Mouse (Mus musculus): ENCODE measurements around the gene Duoxa2.
"Not testable (repeated sequence)": the region's sequence is repeated elsewhere in the genome, so short reads cannot be mapped to it uniquely, and the experiment has no call there.

Gene Duoxa2

DNA sequence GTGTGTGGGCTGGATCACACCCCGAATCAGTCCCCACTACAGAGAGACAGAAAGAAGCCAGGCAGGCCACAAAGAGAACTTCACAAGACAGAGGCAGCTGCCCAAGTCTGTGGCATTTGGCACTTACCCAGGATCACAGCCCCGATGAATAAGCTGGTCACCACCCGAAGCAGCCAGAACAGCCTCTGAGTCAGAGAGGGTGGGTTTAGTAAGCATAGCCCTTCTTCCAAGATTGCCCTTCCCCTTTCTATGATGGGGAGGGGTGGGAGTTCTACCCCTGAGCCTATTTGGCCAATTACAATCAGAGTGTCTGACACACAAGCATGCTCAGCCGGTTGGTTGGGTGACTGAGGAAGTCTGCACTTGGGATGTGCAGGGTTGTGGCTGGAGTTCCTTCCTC is 7.5 kb downstream of the Duoxa2 start:
- no peak for DNase-seq (ENCODE audit: low spot score in 2 of 2)

DNA sequence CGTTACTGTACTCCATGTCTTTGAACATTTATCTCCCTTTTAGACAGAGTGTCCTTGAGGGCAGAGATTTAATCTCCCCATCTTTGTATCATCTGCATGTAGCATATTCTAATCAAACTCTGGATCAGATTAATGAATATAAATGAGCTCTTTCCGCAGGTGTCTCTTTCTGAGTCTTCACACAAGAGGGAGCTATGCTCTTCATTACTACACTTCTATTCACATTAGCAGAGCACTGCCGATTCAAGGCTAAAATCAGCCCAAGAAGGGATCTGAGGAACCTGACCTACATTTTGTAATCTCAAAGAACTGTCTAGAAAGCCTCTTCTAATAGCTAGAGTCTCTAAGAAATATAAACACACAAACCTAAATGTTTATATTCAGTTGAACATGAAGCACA is 10.9 kb downstream of the Duoxa2 start:
- DNase-seq (ENCODE audit: low spot score in 2 of 2) = no peak

DNA sequence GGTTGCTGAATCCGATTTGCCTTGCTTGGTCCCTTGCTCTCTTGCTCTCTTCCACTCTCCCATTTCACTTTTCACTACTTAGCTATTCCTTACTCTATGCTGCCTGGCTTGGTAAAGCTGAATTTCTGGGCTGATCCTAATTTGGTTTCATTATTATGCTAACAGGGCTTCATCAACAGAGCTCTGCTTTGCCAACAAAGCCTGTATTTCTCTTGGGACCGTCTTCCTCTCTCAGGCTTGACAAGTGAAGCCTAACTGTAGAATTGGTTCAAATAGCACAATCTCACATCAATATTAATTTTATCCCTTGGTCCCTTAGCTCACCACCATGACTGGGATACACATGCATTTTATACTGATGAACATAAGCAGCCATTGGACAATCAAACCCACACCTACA is 12.9 kb downstream of the Duoxa2 start:
- DNase-seq (ENCODE audit: low spot score in 2 of 2) = no peak

DNA sequence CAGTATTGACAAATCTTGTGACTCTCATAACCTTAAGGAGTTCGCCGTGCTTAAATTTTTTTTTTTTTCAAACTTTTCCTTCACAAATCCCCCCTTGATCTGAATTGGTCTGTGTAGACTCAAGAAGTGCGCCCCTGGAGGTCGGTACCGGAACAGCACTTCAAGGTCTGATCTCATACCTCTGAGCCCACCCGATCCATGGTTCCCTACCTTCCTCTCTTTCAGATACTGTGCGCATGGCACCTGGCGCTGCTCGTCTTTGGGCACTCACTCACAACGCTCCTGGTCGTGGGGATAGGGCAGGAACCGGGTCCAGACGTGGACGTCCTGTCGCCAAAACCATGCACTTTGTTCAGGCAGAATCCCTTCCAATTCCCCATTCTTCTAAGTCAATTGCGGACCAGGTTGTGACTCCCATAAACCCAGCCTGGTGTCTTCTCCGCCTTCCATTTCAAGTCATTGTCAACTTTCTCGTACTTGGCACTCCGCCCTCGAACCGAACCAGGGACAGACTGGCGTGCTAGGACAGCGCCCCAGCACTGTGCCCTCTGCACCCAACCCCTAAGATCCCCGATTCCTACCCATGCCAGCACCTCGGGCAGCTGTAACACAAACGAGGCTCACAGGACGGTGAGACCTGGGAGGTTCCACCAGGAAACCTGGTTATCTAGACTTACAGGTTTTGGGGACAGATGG is 14.2 kb downstream of the Duoxa2 start:
- peak; percentile 41 to 80 for DNase-seq (ENCODE audit: low spot score in 2 of 2)

- no peak for DNase-seq (ENCODE audit: low spot score in 2 of 2)
Observed at GRCm38 (mm10) chr2:122313536-122313935, 14.8 kb downstream of the Duoxa2 start, which contains the start of gene Duoxa1. Gene Duoxa1 (minus strand): TSS chr2:122313730.

GRCm38 (mm10) chr2:122315372-122315771 is 16.7 kb downstream of the Duoxa2 start, which contains the start of gene Duox1:
Gene Duox1 (plus strand): TSS chr2:122315672.
- DNase-seq (ENCODE audit: low spot score in 2 of 2) = no peak

- no peak for DNase-seq (ENCODE audit: low spot score in 2 of 2)
Observed at GRCm38 (mm10) chr2:122317384-122317783, 18.7 kb downstream of the Duoxa2 start.

- DNase-seq (ENCODE audit: low spot score in 2 of 2) = no peak
Observed at GRCm38 (mm10) chr2:122323960-122324359, 25.3 kb downstream of the Duoxa2 start.

- no peak for DNase-seq (ENCODE audit: low spot score in 2 of 2)
Observed at GRCm38 (mm10) chr2:122324586-122324985, 25.9 kb downstream of the Duoxa2 start.

GRCm38 (mm10) chr2:122325361-122325760 is 26.7 kb downstream of the Duoxa2 start:
- DNase-seq (ENCODE audit: low spot score in 2 of 2) = no peak

DNA sequence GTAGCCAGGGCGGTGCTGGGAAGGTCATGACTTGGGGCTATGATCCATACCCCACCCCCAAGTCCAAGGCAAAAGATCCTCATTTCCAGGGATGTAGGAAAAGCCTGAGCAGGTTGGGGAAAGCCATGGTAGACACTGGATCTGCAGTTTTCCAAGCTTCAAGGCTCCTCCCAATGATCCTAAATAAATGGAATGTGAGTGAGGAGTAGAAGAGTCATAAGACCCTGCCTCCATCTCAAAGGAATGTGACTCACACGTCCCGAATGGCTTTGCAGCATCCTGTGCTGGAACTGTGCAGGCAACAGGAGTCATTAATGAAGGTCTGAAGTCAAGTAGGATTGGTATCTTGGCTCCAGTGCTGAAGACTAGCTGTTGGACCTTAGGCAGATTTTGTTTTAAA is 29.3 kb downstream of the Duoxa2 start:
- no peak for DNase-seq (ENCODE audit: low spot score in 2 of 2)

DNA sequence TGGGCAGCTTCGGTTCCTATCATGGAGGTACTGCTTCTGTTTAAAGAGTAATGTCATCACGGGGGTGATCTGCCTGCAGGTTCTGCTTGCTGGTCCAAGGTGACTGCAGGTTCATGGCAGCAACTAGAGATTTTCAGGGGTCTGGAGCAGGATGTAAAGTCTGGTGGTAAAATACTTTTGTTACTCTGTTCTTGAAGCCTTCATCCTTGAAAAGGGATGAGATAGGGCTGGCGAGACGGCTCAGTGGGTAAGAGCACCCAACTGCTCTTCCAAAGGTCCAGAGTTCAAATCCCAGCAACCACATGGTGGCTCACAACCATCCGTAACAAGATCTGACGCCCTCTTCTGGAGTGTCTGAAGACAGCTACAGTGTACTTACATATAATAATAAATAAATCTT is 31.6 kb downstream of the Duoxa2 start:
- not testable (repeated sequence) for DNase-seq (ENCODE audit: low spot score in 2 of 2)

DNA sequence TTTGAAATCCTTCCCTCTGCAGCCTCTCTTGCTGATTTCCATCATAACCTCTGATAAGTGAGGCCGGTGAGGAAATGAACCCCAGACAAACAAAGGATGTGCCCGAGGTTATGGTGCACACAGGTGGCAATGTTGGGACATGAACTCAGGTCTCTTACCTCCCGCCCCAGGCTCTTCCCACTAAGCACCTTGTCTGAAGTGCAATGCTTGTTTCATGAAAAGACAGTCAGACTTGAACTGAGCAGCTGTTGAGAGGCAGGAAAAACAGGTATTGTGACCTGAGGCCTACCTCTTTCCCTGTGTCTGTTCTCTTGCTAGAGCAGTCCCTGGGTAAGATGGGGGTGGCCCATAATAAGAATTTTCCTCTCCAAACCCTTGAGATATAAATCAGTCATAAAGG is 33.5 kb downstream of the Duoxa2 start:
- DNase-seq (ENCODE audit: low spot score in 2 of 2) = no peak

DNA sequence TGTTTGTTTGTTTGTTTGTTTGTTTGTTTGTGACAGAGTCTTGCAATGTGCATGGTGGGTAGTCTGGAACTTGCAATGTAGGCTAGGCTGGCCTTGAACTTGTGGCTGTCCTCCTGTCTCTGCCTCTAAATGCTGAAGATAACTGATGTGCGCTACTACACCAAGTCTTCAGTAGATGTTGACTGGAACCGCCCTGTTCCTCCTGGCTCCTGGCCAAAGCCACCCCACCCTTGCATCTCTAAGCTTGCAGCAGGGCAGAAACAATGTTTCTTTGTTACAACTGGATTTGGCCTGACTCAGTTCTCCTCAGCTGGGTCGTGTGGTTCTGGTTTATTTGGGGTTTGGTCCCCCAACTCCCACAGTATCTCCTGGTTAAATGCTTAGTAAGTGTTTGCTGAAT is 35.5 kb downstream of the Duoxa2 start:
- DNase-seq (ENCODE audit: low spot score in 2 of 2) = no peak

GRCm38 (mm10) chr2:122337291-122337690 is 38.6 kb downstream of the Duoxa2 start:
- DNase-seq (ENCODE audit: low spot score in 2 of 2) = no peak

GRCm38 (mm10) chr2:122345106-122345893 is 46.6 kb downstream of the Duoxa2 start:
- no peak for DNase-seq (ENCODE audit: low spot score in 2 of 2)

DNA sequence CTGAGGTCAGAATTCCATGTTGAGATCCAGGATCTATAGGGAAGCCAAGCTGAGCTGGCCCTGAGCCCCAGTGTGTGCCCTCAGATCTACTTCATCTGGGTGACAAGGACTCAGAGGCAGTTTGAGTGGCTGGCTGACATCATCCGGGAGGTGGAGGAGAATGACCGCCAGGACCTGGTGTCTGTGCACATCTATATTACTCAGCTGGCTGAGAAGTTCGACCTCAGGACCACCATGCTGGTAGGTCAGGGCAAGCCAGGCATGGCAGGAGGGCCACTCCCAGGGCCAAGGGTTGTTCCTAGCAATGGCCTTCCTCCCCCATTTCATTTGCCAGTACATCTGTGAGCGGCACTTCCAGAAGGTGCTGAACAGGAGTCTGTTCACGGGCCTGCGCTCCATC is 47.5 kb downstream of the Duoxa2 start:
- DNase-seq (ENCODE audit: low spot score in 2 of 2) = not testable (repeated sequence)

DNA sequence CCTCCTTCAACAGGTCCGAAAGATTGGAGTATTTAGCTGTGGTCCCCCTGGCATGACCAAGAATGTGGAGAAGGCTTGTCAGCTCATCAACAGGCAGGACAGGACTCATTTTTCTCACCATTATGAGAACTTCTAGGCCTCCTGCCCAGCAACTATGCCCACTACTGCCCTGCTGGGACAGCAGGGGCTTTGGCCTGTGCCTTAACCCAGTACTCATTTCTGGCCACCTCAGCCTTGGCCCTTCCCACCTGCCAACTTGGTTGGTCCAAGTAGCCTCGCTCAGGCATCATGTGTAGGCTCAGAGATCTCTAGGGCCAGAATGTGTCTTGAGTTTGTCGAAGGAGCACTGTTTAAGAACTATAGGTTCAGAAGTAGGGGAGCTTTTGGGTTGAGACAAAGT is 48.6 kb downstream of the Duoxa2 start:
- DNase-seq (ENCODE audit: low spot score in 2 of 2) = no peak

DNA sequence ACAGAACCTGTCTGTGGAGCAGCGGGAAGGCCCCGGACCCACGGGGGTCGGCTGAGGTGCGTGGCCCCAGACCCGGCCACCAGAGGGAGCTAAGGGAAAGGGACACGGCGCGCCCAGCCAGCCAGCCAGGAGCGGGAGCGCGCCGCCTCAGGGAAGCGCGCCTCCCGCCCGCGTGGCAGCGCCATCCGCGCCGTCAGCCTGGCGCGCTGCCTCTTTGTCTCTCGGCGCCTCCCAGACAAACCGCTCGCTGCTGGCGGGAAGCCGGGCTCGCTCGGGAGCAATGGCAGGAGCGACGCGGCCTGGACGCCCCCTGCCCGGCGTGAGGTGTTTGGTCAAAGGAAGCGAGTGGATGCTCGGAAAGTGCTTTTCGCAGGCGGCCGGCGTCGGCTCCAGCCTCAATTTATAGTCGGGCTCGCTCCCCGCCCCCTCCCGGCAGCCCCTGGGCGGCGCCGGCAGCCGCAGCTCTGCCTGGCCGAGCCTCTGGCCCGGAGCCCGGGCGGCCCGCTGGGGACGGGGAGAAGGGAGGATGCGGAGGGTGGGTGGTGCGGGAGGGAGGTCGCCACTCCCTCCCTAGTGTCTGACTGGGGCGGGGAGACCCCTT is 49.9 kb downstream of the Duoxa2 start:
- peak; percentile 80 to 93 for DNase-seq (ENCODE audit: low spot score in 2 of 2)

GRCm38 (mm10) chr2:122349136-122349785 is 50.6 kb downstream of the Duoxa2 start:
- peak; percentile 15 to 22 for DNase-seq (ENCODE audit: low spot score in 2 of 2)

GRCm38 (mm10) chr2:122351156-122351930 is 52.6 kb downstream of the Duoxa2 start:
- no peak for DNase-seq (ENCODE audit: low spot score in 2 of 2)
